Mouse (Mus musculus) CD4-positive, CD25-positive, alpha-beta regulatory T cell, adult 4 months (primary cell): ENCODE measurements at regions not wholly inside any gene's neighbourhood (a gene's known extent, or its start where the extent isn't known, plus 50 kb on each side); places are given as distances from the start of the nearest gene placed in this dataset.

Experiments used
- ATAC-seq: one replicate; pipeline ENCODE4 v1.8.0; 2017

GRCm38 (mm10) chr1:128779586-128780158, 187.6 kb upstream of the Cxcr4 start:
- no peak for ATAC-seq

GRCm38 (mm10) chr1:128772440-128772839, 180.3 kb upstream of the Cxcr4 start:
- no peak for ATAC-seq

- ATAC-seq, result no peak
Observed at GRCm38 (mm10) chr1:128770786-128771185, 178.7 kb upstream of the Cxcr4 start.

GRCm38 (mm10) chr1:128767991-128768390, 175.9 kb upstream of the Cxcr4 start:
- ATAC-seq, result no peak

- peak; percentile 19 for ATAC-seq
Observed at GRCm38 (mm10) chr1:128767415-128767814, 175.3 kb upstream of the Cxcr4 start.

- ATAC-seq, result peak; percentile 88
Observed at GRCm38 (mm10) chr1:128766894-128767268, 174.8 kb upstream of the Cxcr4 start.

- no peak for ATAC-seq
Observed at GRCm38 (mm10) chr1:128766193-128766893, 174.2 kb upstream of the Cxcr4 start.

GRCm38 (mm10) chr1:128765626-128766025, 173.5 kb upstream of the Cxcr4 start:
- no peak for ATAC-seq

GRCm38 (mm10) chr1:128765142-128765541, 173.0 kb upstream of the Cxcr4 start:
- no peak for ATAC-seq

GRCm38 (mm10) chr1:128762854-128763253, 170.8 kb upstream of the Cxcr4 start:
- ATAC-seq, result no peak

GRCm38 (mm10) chr1:128762076-128762475, 170.0 kb upstream of the Cxcr4 start:
- no peak for ATAC-seq

GRCm38 (mm10) chr1:128758802-128759481, 166.8 kb upstream of the Cxcr4 start:
- ATAC-seq, result no peak

GRCm38 (mm10) chr1:128758294-128758801, 166.3 kb upstream of the Cxcr4 start:
- ATAC-seq, result no peak

- no peak for ATAC-seq
Observed at GRCm38 (mm10) chr1:128753427-128754012, 161.4 kb upstream of the Cxcr4 start.

GRCm38 (mm10) chr1:128749437-128749994, 157.4 kb upstream of the Cxcr4 start:
- ATAC-seq, result no peak

GRCm38 (mm10) chr1:128747196-128747790, 155.2 kb upstream of the Cxcr4 start:
- ATAC-seq, result no peak

GRCm38 (mm10) chr1:128746461-128747009, 154.4 kb upstream of the Cxcr4 start:
- no peak for ATAC-seq

- no peak for ATAC-seq
Observed at GRCm38 (mm10) chr1:128740616-128741015, 148.5 kb upstream of the Cxcr4 start.

- ATAC-seq, result peak; percentile 67
Observed at GRCm38 (mm10) chr1:128738152-128738551, 146.1 kb upstream of the Cxcr4 start.

- no peak for ATAC-seq
Observed at GRCm38 (mm10) chr1:128734857-128735256, 142.8 kb upstream of the Cxcr4 start.

- no peak for ATAC-seq
Observed at GRCm38 (mm10) chr1:128731445-128731844, 139.4 kb upstream of the Cxcr4 start.

GRCm38 (mm10) chr1:128724433-128725091, 132.5 kb upstream of the Cxcr4 start:
- peak; percentile 51 for ATAC-seq
